Mouse (Mus musculus): ENCODE results near the gene Efnb3. TPM values are rescaled to one million over a fixed set of nuclear protein-coding genes. Genes with fewer than 3 reads are reported as not detected.

Gene Efnb3
- polyA plus RNA-seq, 1 experiment = 0.84 TPM

GRCm38 (mm10) chr11:69516151-69516640 is 43.8 kb downstream of the Efnb3 start:
- DNase-seq = no peak
- WGBS = 65% methylated on average over 15 of the region's 15 CpGs
- Histone ChIP-seq H3K27ac (ENCODE audit: insufficient read depth, low read depth, low read length) (no peak overlapping the region), H3K4me1 (ENCODE audit: control insufficient read depth, insufficient read depth, low read length) (no peaks in the 10 kb centered on the region), H3K4me3 (ENCODE audit: insufficient read depth, low read depth, low read length) (no peak overlapping the region), H3K36me3 (ENCODE audit: control insufficient read depth, insufficient read depth, low read length) (no peaks in the 10 kb centered on the region), H3K27me3 (replicated peaks; ENCODE audit: control insufficient read depth, insufficient read depth, low read length) (no peaks in the 10 kb centered on the region)
- TF ChIP-seq CTCF (conservative IDR thresholded peaks at IDR 0.05; ENCODE audit: insufficient read depth, insufficient read length, low read depth, low read length) = no peak
- TF ChIP-seq POLR2A (IDR thresholded peaks at IDR 0.05; ENCODE audit: low read depth, low read length) = no peak

GRCm38 (mm10) chr11:69513840-69514239 is 46.2 kb downstream of the Efnb3 start:
- H3K4me3 ChIP-seq (ENCODE audit: insufficient read depth, low read depth, low read length) = no peak overlapping the region
- TF ChIP-seq POLR2A (IDR thresholded peaks at IDR 0.05; ENCODE audit: low read depth, low read length) = no peak
- TF ChIP-seq CTCF (conservative IDR thresholded peaks at IDR 0.05; ENCODE audit: insufficient read depth, insufficient read length, low read depth, low read length) = peak; percentile 89
- H3K4me1 ChIP-seq (ENCODE audit: control insufficient read depth, insufficient read depth, low read length) = no peaks in the 10 kb centered on the region
- no peaks in the 10 kb centered on the region for H3K27me3 ChIP-seq (replicated peaks; ENCODE audit: control insufficient read depth, insufficient read depth, low read length)
- peak; percentile 46 for DNase-seq
- H3K27ac ChIP-seq (ENCODE audit: insufficient read depth, low read depth, low read length) = no peak overlapping the region
- 9% methylated on average over 6 of the region's 6 CpGs for WGBS
- no peaks in the 10 kb centered on the region for H3K36me3 ChIP-seq (ENCODE audit: control insufficient read depth, insufficient read depth, low read length)

GRCm38 (mm10) chr11:69510796-69511496 is 49.1 kb downstream of the Efnb3 start:
- Histone ChIP-seq H3K4me1 (ENCODE audit: control insufficient read depth, insufficient read depth, low read length) (no peaks in the 10 kb centered on the region), H3K27ac (ENCODE audit: insufficient read depth, low read depth, low read length) (no peak overlapping the region)

More at GRCm38 (mm10) chr11:69510796-69511496, 49.1 kb downstream of the Efnb3 start:
- WGBS = 48% methylated on average over 7 of the region's 7 CpGs
- TF ChIP-seq POLR2A (IDR thresholded peaks at IDR 0.05; ENCODE audit: low read depth, low read length) (no peak), CTCF (conservative IDR thresholded peaks at IDR 0.05; ENCODE audit: insufficient read depth, insufficient read length, low read depth, low read length) (no peak)
- no peaks in the 10 kb centered on the region for H3K36me3 ChIP-seq (ENCODE audit: control insufficient read depth, insufficient read depth, low read length)
- H3K27me3 ChIP-seq (replicated peaks; ENCODE audit: control insufficient read depth, insufficient read depth, low read length) = no peaks in the 10 kb centered on the region
- no peak overlapping the region for H3K4me3 ChIP-seq (ENCODE audit: insufficient read depth, low read depth, low read length)
- DNase-seq = no peak

Other genes starting within 250 kb of the Efnb3 start
- 4.6 and 5.7 TPM in 2 replicates for gene Cntrob, start 236.4 kb downstream of the Efnb3 start, polyA plus RNA-seq (2012; rRNA removed)
- 57.9 and 72.3 TPM in 2 replicates for gene Trappc1, start 236.2 kb downstream of the Efnb3 start, polyA plus RNA-seq (2012; rRNA removed)
- 1.2 and 1.3 TPM in 2 replicates for gene Kcnab3, start 233.9 kb downstream of the Efnb3 start, polyA plus RNA-seq (2012; rRNA removed)
- gene Rnf227, start 219.7 kb downstream of the Efnb3 start, polyA plus RNA-seq (2012; rRNA removed) = 1.5 and 2.1 TPM in 2 replicates
- 168 and 175 TPM in 2 replicates for gene Chd3, start 190.8 kb downstream of the Efnb3 start, polyA plus RNA-seq (2012; rRNA removed)
- 251 and 317 TPM in 2 replicates for gene Naa38, start 164.7 kb downstream of the Efnb3 start, polyA plus RNA-seq (2012; rRNA removed)
- gene Cyb5d1, start 164.6 kb downstream of the Efnb3 start, polyA plus RNA-seq (2012; rRNA removed) = 26.6 and 27.9 TPM in 2 replicates
- 25.4 and 25.8 TPM in 2 replicates for gene Tmem88, start 162.0 kb downstream of the Efnb3 start, polyA plus RNA-seq (2012; rRNA removed)
- 8.8 and 10.5 TPM in 2 replicates for gene Kdm6b, start 146.5 kb downstream of the Efnb3 start, polyA plus RNA-seq (2012; rRNA removed)
- gene Dnah2, start 11.1 kb downstream of the Efnb3 start, polyA plus RNA-seq (2012; rRNA removed) = 0.50 and 0.73 TPM in 2 replicates
- 19.8 and 20.7 TPM in 2 replicates for gene Wrap53, start 20.1 kb upstream of the Efnb3 start, polyA plus RNA-seq (2012; rRNA removed)
- 48.5 and 55.0 TPM in 2 replicates for gene Trp53, start 20.2 kb upstream of the Efnb3 start, polyA plus RNA-seq (2012; rRNA removed)
- gene Atp1b2, start 45.7 kb upstream of the Efnb3 start, polyA plus RNA-seq (2012; rRNA removed) = 20.0 and 22.5 TPM in 2 replicates
- gene Shbg, start 57.7 kb upstream of the Efnb3 start, polyA plus RNA-seq (2012; rRNA removed) = 0.42 and 0.48 TPM in 2 replicates
- gene Sat2, start 61.8 kb upstream of the Efnb3 start, polyA plus RNA-seq (2012; rRNA removed) = 16.7 and 18.8 TPM in 2 replicates
- gene Fxr2, start 72.8 kb upstream of the Efnb3 start, polyA plus RNA-seq (2012; rRNA removed) = 49.9 and 50.8 TPM in 2 replicates
- 0.58 and 0.70 TPM in 2 replicates for gene Sox15, start 95.1 kb upstream of the Efnb3 start, polyA plus RNA-seq (2012; rRNA removed)
- 143 and 147 TPM in 2 replicates for gene Mpdu1, start 102.4 kb upstream of the Efnb3 start, polyA plus RNA-seq (2012; rRNA removed)
- 8.5 and 10.7 TPM in 2 replicates for gene Cd68, start 105.9 kb upstream of the Efnb3 start, polyA plus RNA-seq (2012; rRNA removed)
- gene Eif4a1, start 112.2 kb upstream of the Efnb3 start, polyA plus RNA-seq (2012; rRNA removed) = 200 and 244 TPM in 2 replicates
- gene Senp3, start 121.9 kb upstream of the Efnb3 start, polyA plus RNA-seq (2012; rRNA removed) = 41.8 and 43.5 TPM in 2 replicates
- 3.8 and 4.1 TPM in 2 replicates for gene Tnfsf13, start 125.6 kb upstream of the Efnb3 start, polyA plus RNA-seq (2012; rRNA removed)
- 55.5 and 65.1 TPM in 2 replicates for gene Tnfsf12, start 135.6 kb upstream of the Efnb3 start, polyA plus RNA-seq (2012; rRNA removed)
- 11.0 and 11.6 TPM in 2 replicates for gene Tnfsfm13, start 135.9 kb upstream of the Efnb3 start, polyA plus RNA-seq (2012; rRNA removed)
- 25.3 and 37.8 TPM in 2 replicates for gene Polr2a, start 198.4 kb upstream of the Efnb3 start, polyA plus RNA-seq (2012; rRNA removed)
- gene Slc35g3, start 201.8 kb upstream of the Efnb3 start, polyA plus RNA-seq (2012; rRNA removed) = 0.05 and 0.10 TPM in 2 replicates
- gene Zbtb4, start 205.7 kb upstream of the Efnb3 start, polyA plus RNA-seq (2012; rRNA removed) = 22.3 and 24.4 TPM in 2 replicates
- gene Chrnb1, start 235.7 kb upstream of the Efnb3 start, polyA plus RNA-seq (2012; rRNA removed) = 11.9 and 14.3 TPM in 2 replicates
- gene Fgf11, start 241.7 kb upstream of the Efnb3 start, polyA plus RNA-seq (2012; rRNA removed) = 2.6 and 3.3 TPM in 2 replicates
- 19.2 and 22.4 TPM in 2 replicates for gene Tmem102, start 245.4 kb upstream of the Efnb3 start, polyA plus RNA-seq (2012; rRNA removed)

All from kidney, adult 2 months (tissue).